Mouse (Mus musculus) intestine, embryonic 14.5 days (tissue): ENCODE measurements around the gene Phkg1. TPM values are rescaled to one million over a fixed set of nuclear protein-coding genes. Genes with fewer than 3 reads are reported as not detected.
"Not testable (repeated sequence)": the region's sequence is repeated elsewhere in the genome, so short reads cannot be mapped to it uniquely, and the experiment has no call there.

Experiments
- ATAC-seq: fragments of 200-750 bp; cut with Nextera tagmentation; replicated peaks from 2 replicates; pipeline ENCODE4 v1.8.0; 2017; ENCODE audit warnings: low read depth, moderate number of reproducible peaks, moderate TSS enrichment, moderate library complexity; ENCODE audit not compliant: low FRiP score, low TSS enrichment
- DNase-seq: peaks from one replicate; pipeline ENCODE4 v3.0.0-alpha.2; 2018; ENCODE audit warnings: low spot score
- H3K27ac ChIP-seq: fragments of 300-500 bp; sonication (generic); 2 replicates; pipeline ENCODE4 v1.5.1; 2014; ENCODE audit warnings: low read depth, mild to moderate bottlenecking, control low read depth
- H3K27me3 ChIP-seq: fragments of 300-500 bp; sonication (generic); replicated peaks from 2 replicates; pipeline ENCODE4 v1.6.1; 2014; ENCODE audit warnings: low read length, control low read depth; ENCODE audit not compliant: control insufficient read depth, insufficient read depth
- H3K36me3 ChIP-seq: fragments of 300-500 bp; sonication (generic); 2 replicates; pipeline ENCODE4 v1.6.1; 2014; ENCODE audit warnings: low read length, control low read depth; ENCODE audit not compliant: control insufficient read depth, insufficient read depth
- H3K4me1 ChIP-seq: fragments of 300-500 bp; sonication (generic); replicated peaks from 2 replicates; pipeline ENCODE4 v1.6.1; 2014; ENCODE audit warnings: low read length, control low read depth, mixed read lengths; ENCODE audit not compliant: control insufficient read depth, insufficient read depth
- H3K4me2 ChIP-seq: fragments of 300-500 bp; sonication (generic); 2 replicates; pipeline ENCODE4 v1.6.1; 2014; ENCODE audit warnings: low read length
- H3K4me3 ChIP-seq: fragments of 300-500 bp; sonication (generic); 2 replicates; pipeline ENCODE4 v1.5.1; 2014; ENCODE audit warnings: low read depth, low read length, control low read depth, mixed read lengths
- H3K9ac ChIP-seq: fragments of 300-500 bp; sonication (generic); 2 replicates; pipeline ENCODE4 v1.6.1; 2014; ENCODE audit warnings: mild to moderate bottlenecking, low read length
- H3K9me3 ChIP-seq: fragments of 300-500 bp; sonication (generic); 2 replicates; pipeline ENCODE4 v1.6.1; 2016; ENCODE audit warnings: low read length, control low read depth; ENCODE audit not compliant: control insufficient read depth
- WGBS: fragments of 180-500 bp; shearing (Covaris S2); extraction: QIAGEN DNeasy Blood & Tissue Kit; methylation state at CpG from one replicate; pipeline ENCODE4 v1.1.7; 2014; 5-methylcytosine and 5-hydroxymethylcytosine counted together
- polyA plus RNA-seq: library from polyadenylated mRNA; unstranded; fragments of >200 nt; fragmentation: Nextera tagmentation; extraction: Ambion mirVana; gene quantifications from 2 replicates; pipeline ENCODE4 v1.2.1, GENCODE M21; 2014

Gene Phkg1
- polyA plus RNA-seq, 1 experiment from 2014 or later, result 0.11 TPM

GRCm38 (mm10) chr5:129914024-129914423 lies 15.7 kb upstream of the Phkg1 start:
- Histone ChIP-seq H3K27ac (no peak overlapping the region), H3K27me3 (no peaks in the 10 kb centered on the region), H3K36me3 (no peaks in the 10 kb centered on the region), H3K4me2 (no peak overlapping the region), H3K9ac (no peak overlapping the region), H3K4me3 (no peak overlapping the region), H3K4me1 (no peaks in the 10 kb centered on the region), H3K9me3 (no peaks in the 10 kb centered on the region)
- DNase-seq (no peak), ATAC-seq (0 out of 2 replicates have a peak, but pooled peaks have one; percentile 14)
- WGBS, result 36% methylated on average over 2 of the region's 2 CpGs

GRCm38 (mm10) chr5:129909591-129909990 lies 11.2 kb upstream of the Phkg1 start:
- Histone ChIP-seq H3K9ac (no peak overlapping the region), H3K36me3 (no peaks in the 10 kb centered on the region), H3K27ac (no peak overlapping the region), H3K9me3 (no peaks in the 10 kb centered on the region), H3K4me2 (no peak overlapping the region), H3K4me3 (no peak overlapping the region), H3K4me1 (0 out of 2 replicates have a peak, but pooled peaks cover 3% of the 10 kb centered on the region), H3K27me3 (no peaks in the 10 kb centered on the region)
- DNase-seq (no peak), ATAC-seq (no peak)
- 85% methylated on average over 7 of the region's 7 CpGs for WGBS

GRCm38 (mm10) chr5:129909147-129909546 lies 10.8 kb upstream of the Phkg1 start:
- Histone ChIP-seq H3K4me1 (0 out of 2 replicates have a peak, but pooled peaks cover 3% of the 10 kb centered on the region), H3K9ac (no peak overlapping the region; the same call in 1 of the 2 replicates), H3K4me3 (peak overlapping the region; percentile 62), H3K4me2 (peak overlapping the region; percentile 82), H3K36me3 (no peaks in the 10 kb centered on the region), H3K27ac (no peak overlapping the region), H3K9me3 (no peaks in the 10 kb centered on the region), H3K27me3 (no peaks in the 10 kb centered on the region)
- ATAC-seq (no peak), DNase-seq (peak; percentile 52)
- WGBS, result 70% methylated on average over 9 of the region's 9 CpGs

- no peaks in the 10 kb centered on the region for H3K9me3 ChIP-seq
- 0 out of 2 replicates have a peak, but pooled peaks cover 3% of the 10 kb centered on the region for H3K4me1 ChIP-seq
- H3K36me3 ChIP-seq, result peaks cover under 1% of the 10 kb centered on the region; the same call in 1 of the 2 replicates
- H3K27me3 ChIP-seq, result no peaks in the 10 kb centered on the region
- H3K9ac ChIP-seq, result peak within 1 kb of the TSS; percentile 68
- peak within 1 kb of the TSS; percentile 81 for H3K27ac ChIP-seq
- WGBS, result under 1% methylated on average over 62 of the region's 63 CpGs
- peak; percentile 98 for ATAC-seq
- DNase-seq, result peak; percentile 96
- H3K4me3 ChIP-seq, result peak within 1 kb of the TSS; percentile 62
- H3K4me2 ChIP-seq, result peak within 1 kb of the TSS; percentile 82
Observed at GRCm38 (mm10) chr5:129908242-129908965, 10.1 kb upstream of the Phkg1 start, which contains the start of gene Nupr1l. Gene Nupr1l, plus strand, starts transcription at chr5:129908540.

GRCm38 (mm10) chr5:129907775-129908174 lies 9.4 kb upstream of the Phkg1 start:
- WGBS, result 25% methylated on average over 4 of the region's 4 CpGs
- DNase-seq (no peak), ATAC-seq (no peak)

GRCm38 (mm10) chr5:129895198-129896088 lies 2.9 kb downstream of the Phkg1 start, which contains the start of gene Zbed5:
Gene Zbed5, plus strand, starts transcription at chr5:129895723.
- H3K4me3 ChIP-seq, result peak within 1 kb of the TSS; percentile 83
- WGBS, result 2% methylated on average over 44 of the region's 44 CpGs
- no peaks in the 10 kb centered on the region for H3K9me3 ChIP-seq

More at GRCm38 (mm10) chr5:129907775-129908174, 9.4 kb upstream of the Phkg1 start:
- H3K27me3 ChIP-seq, result no peaks in the 10 kb centered on the region
- H3K9me3 ChIP-seq, result no peaks in the 10 kb centered on the region
- peak overlapping the region; percentile 82 for H3K4me2 ChIP-seq
- peaks cover 5% of the 10 kb centered on the region; the same call in 1 of the 2 replicates for H3K36me3 ChIP-seq
- peak overlapping the region; percentile 81 for H3K27ac ChIP-seq
- H3K4me1 ChIP-seq, result 0 out of 2 replicates have a peak, but pooled peaks cover 3% of the 10 kb centered on the region
- H3K9ac ChIP-seq, result peak overlapping the region; percentile 68
- peak overlapping the region; percentile 62 for H3K4me3 ChIP-seq

GRCm38 (mm10) chr5:129890390-129890789 lies 8.0 kb downstream of the Phkg1 start:
- WGBS, result 82% methylated on average over 4 of the region's 7 CpGs
- H3K4me1 ChIP-seq, H3K4me3 ChIP-seq, H3K9ac ChIP-seq, H3K36me3 ChIP-seq, ATAC-seq, H3K4me2 ChIP-seq, H3K9me3 ChIP-seq, H3K27me3 ChIP-seq, DNase-seq, H3K27ac ChIP-seq: not testable (repeated sequence)

More at GRCm38 (mm10) chr5:129895198-129896088, 2.9 kb downstream of the Phkg1 start, which contains the start of gene Zbed5:
- Histone ChIP-seq H3K27me3 (no peaks in the 10 kb centered on the region), H3K4me2 (peak within 1 kb of the TSS; percentile 83), H3K27ac (no peak within 1 kb of the TSS), H3K36me3 (no peaks in the 10 kb centered on the region), H3K4me1 (peaks cover 7% of the 10 kb centered on the region), H3K9ac (peak within 1 kb of the TSS; percentile 53)
- peak; percentile 97 for ATAC-seq
- peak; percentile 88 for DNase-seq

- H3K4me3 ChIP-seq, result peak within 1 kb of the TSS; percentile 67
- under 1% methylated on average over 46 of the region's 46 CpGs for WGBS
- DNase-seq (peak; percentile 94), ATAC-seq (peak; percentile 98)
- peak within 1 kb of the TSS; percentile 95 for H3K4me2 ChIP-seq
- peak within 1 kb of the TSS; percentile 90 for H3K27ac ChIP-seq
- H3K9ac ChIP-seq, result peak within 1 kb of the TSS; percentile 80
- H3K4me1 ChIP-seq, result peaks cover 7% of the 10 kb centered on the region; the same call in 1 of the 2 replicates
- no peaks in the 10 kb centered on the region for H3K9me3 ChIP-seq
- no peaks in the 10 kb centered on the region for H3K27me3 ChIP-seq
- H3K36me3 ChIP-seq, result peaks cover 24% of the 10 kb centered on the region
Observed at GRCm38 (mm10) chr5:129886911-129887636, 11.3 kb downstream of the Phkg1 start, which contains the start of gene Chchd2. Gene Chchd2, minus strand, starts transcription at chr5:129887470.
